Mouse (Mus musculus): Measurements from ENCODE around the gene Plcb3. TPM values are rescaled to one million over a fixed set of nuclear protein-coding genes. Genes with fewer than 3 reads are reported as not detected.

Gene Plcb3
- polyA plus RNA-seq (2012; rRNA removed): 63.9 and 66.6 TPM in 2 replicates

DNA sequence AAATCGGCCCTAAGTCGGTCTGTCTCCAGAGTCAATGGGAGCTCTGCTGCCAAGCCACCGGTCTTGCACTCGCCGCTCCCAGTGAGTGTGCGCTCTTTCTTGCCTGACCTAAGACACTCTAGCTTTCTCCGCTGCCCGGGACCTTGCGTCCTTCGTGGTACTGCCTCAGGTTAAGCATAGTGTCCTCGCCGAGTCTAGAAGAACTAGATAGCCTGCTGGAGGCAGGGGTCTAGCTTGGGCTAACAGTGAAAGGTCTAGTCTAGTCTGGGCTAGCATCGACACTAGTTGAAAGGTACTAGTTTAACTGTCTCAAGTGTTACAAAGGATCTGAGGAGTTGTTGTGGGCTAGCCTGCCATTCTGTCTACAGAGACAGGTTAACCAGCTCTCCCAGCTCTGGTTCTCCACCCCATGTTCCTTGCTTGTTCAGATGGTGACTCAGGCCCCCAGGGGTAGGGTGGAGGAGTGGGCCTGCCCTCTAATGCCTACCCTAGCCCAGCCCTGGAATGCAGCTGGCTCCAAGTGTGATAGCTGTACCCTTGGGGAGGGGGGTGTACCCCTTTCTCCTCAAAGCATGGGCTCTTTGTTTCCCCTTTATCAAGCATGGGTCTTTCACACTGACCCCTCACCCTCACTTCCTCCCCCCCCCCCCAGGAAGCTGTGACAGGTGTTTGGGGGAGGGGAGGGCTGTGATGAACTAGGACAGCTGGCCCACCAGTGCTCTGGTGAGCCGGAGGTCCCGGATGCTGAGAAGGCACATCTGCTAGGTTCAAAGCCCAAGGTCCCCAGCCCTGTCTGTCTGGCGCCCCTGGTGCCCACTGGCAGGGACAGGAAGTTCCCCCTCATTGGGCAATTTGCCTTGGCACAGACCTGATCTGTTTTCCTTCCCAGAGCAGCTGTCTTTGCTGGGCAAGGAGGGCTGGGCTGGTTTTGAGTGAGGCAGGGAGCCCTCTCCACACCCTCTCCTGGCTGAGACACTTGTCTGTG, at the start of gene Plcb3:
Plcb3 (minus strand) TSS at position 934 of the 985 bp plus-strand sequence.

DNA sequence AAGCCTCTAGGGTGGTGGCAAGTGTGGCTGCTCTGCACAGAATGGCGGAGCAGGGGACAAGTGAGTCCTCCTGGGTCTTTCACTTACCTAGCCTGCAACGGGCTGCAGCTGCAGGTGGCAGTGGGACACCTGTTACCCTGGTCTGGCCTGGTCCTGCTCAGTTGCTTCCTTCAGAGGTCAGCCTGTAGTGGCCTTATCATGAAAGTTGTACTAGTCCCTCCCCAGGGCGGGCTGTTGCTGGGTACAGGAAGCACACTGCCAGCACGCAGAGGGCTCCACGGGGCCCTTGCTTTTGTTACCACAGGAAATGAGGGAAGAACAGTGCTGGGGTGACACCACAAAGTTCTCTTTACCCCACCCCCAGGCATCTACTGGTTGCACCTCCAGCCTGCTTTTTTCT, 42.9 kb upstream of the Plcb3 start, which contains the start of gene Fermt3:
Fermt3 (minus strand) TSS at position 279 of the 400 bp plus-strand sequence.

DNA sequence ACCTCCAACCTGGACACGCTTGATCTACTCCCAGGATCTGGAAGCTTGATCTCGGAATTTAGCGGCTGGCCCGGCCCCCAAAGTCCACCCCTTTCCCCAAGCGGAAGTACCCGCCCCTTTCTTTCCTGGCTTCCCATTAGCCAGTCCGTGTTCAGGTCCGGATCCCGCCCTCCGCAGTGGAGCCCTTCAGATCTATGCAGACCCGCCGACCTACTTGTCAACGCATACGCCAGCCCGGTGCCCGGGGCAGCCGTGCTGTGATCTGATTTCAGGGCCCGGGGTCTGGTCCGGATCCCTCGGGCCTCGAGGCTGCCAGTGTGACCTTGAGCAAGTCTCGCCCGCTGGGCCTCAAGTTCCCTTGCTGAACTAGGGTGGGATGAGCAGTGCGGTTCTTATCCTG, 19.7 kb upstream of the Plcb3 start, which contains the start of the genes Nudt22 and Trpt1:
Nudt22 (minus strand) TSS at position 112 of the 400 bp plus-strand sequence.
Trpt1 (plus strand) TSS at position 126 of the 400 bp plus-strand sequence.

DNA sequence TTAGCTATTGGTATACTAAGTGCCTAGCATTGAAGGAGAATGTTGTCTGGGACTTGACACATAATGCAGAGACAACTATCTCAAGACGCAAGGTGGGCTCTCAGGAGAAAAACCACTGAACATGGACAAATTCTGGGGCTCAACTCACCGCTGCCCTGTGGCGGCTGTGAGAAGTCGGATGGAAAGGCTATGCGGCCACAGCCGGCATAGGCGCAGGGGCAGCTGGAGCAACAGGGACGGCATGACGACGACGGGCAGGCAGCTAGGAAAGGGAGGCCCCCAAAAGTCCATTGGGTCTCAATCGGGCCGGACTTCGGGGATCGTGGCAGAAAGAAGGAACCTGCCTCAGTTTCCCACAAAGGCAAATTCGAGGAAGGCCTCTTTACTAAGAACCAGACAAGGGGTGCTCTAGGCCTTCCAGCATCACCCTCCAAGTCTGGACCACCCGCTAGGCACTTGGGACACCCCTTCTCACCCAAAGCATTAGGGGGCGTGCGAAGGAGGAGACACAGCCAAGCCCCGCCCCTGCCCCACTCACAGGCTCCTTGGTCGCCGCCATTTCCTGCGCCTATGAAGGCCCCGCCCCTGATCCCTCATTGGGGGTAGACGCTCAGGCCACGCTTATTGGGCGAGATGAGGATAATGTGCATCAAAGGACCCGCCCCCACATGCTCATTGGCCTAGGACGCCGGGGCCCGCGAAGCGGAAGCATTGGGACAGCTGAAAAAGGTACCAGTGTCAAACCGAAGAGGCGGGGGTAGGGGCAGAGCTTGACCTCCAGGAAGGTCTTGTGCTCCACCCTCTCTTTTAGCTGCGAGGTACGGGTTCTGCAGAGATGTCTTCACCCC, 16.0 kb upstream of the Plcb3 start, which contains the start of gene Dnajc4:
Dnajc4 (minus strand) TSS at position 562 of the 848 bp plus-strand sequence.

DNA sequence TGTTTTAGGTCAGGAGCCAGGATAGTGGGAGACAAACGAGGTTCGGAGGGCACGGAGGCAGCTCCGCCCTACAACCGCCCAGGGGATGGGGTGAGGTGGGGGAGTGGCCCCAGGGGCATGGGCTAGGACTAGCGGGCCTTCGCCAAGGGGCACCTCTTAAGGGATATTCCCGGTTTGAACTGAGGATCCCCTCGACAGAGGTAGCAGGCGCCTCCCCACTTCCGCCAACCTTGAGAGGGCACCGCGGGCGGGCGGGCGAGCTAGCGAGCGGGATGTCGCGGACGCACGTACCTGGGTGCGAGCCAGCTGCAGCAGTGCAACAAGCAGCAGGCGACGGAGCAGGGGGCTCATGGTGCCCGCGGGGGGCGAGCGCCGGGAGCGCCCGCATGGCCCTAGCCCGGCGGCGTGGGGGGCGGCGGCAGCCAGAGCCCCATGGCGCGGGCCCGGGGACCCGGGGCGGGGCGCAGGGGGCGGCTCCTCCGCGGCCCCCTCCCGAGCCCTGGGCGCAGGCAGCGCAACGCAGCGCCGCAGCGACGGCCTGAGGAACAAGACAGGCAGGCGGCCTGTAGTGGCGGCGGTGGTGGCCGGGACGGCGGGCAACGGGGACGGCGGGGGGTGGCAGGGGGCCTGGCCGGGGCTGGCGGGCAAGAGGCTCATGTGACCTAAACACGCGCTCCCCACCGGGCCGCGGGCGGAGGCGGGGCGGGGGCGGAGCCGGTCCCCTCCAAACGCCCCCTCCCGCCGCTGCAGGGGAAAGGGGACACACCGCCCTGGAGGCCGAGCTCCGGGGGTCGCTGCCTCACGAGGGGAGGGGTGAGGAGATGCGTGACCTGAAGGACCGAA, 11.0 kb upstream of the Plcb3 start, which contains the start of gene Vegfb:
Vegfb (minus strand) TSS at position 591 of the 843 bp plus-strand sequence.

DNA sequence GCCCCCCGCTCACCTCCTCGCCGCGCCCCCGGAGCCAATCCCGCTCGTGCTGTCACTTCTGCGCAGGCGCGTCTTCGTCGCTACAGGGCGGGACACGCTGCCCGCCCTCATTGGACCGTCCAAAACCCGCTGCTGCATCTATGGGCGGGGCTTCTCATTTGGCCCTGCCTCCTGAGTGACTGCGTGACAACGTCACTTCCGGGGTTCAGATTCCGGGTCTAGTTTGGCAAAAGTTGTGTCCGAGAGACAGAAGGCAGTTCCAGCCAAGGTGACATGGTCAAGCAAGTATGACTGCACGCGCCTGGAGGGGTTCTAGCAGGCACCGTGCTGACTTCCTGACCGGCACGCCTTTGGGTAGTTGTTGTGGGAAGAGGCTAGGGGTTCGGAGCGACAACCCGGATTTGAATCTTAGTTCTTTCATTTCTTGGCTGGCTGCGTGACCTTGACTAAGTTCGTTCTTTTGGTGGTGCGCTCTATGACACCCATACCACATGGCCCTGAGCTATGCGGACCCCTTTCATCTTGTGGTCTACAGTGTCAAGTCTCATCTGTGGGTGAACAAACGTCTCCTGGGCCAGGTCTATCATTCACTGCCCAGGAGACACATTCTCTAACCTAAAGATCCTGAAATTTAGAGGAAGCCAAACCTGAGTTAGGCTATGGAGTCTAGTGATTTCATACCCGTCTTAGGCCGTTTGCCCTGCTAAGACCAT, 4.3 kb upstream of the Plcb3 start, which contains the start of gene Fkbp2:
Fkbp2 (minus strand) TSS at position 121 of the 713 bp plus-strand sequence.

DNA sequence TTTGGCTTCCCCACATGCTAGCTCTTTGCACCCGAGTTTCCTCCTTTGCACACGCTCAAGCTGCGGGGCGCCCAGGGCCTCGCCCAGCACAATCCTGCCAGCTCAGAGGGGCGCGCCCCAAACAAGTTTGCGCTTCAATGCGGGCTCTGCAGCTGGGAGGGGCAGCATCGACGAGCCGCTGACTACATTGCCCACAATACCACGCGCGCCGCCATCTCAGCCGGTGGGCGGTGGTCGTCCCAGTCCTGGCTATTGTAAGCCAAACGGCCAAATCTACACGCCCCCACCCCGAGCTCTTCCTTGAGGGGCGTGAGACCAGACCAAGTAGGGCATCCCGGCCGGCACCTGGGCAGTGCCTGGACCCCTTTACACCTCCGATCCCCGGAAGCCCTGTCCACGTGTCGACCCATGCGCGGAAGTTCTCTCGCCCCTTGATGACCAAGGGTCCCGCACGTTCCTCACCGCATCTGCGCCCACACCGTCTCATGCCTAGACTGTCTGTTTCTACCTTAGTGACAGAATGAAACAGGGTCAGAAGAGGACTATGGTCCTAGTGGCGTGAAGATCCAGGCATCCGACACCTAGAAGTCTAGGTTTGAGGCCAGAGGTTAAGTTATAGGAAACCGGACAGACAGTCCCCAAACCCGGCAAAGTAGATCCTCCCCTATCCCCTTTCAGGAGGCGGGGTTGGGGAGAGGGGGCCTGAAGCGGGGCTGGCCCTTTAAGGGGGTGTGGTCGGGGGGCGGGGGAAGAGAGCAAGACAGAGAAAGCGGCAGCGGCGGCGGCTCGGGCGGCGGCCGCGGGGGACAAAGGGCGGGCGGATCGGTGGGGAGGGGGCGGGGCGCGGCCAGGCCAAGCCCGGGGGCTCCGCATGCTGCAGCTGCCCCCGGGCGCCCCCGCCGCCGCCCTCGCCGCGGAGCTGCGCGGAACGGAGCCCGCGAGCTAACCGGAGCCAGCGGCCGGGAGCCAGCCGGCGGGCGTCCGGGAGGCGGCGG, 1.8 kb downstream of the Plcb3 start, which contains the start of gene Ppp1r14b:
Ppp1r14b (plus strand) TSS at position 758 of the 995 bp plus-strand sequence.

DNA sequence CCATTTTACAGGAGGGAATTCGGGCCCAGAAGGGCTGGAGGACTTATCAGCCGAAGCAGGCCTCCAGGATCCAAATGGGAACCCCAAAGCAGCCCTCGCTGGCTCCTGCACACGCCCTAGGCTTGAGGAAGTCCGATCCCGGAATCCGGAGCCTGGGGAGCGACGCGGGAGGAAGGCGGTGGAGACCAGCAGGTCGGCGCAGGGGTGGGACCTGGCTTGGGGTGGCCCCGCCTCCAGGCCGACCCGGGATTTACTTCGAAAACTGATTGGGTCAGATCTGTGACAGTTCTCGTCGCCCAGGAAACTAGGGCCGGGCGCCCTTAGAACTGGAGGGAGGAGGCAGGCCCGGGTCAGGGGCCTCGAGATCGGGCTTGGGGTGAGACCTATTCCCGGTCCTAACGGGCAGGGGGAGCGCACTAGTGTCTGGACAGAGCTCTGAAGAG, 34.0 kb downstream of the Plcb3 start, which contains the start of gene Gpr137:
Gpr137 (minus strand) TSS at position 232 of the 443 bp plus-strand sequence.

DNA sequence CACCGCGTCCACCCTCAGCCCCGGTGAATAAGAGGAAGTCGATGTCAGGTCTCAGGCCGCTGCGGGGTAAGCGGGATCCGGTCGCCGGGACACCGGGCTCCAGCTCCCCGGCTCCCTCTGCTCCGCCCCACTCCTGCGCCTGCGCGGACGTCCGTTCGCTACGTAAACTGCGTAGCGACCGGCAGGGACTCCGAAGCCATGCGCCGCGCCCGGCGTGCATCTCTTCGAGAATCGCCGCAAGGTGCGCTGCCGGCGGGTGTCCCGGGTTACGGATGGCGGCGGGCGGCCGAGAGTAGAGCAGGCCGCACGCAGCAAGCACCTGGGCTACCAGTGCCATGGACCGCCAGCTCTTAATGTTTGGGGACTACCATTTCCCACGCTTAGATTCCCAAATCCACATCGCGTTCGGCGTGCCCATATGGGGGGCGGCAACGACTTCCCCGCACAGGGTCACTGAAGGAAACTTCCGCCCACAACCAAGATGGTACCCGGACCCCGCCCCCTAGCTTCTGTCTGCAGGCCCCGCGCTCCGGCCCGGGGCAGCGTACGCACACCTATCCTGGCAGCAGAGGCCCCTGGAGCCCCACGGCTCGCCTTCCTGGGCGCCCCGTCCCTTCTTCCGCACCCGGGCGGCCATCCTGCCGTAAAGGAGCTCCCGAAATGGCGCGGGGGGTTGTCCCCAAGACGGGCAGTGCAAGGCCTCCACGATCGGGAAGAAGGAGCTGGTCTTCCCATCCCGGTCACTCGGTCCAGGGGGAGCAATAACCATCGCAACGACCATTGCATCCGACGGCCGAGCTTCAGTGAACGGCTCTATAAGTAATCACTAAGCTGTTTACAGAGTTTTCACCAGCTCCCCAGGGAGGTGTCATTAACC, 34.7 kb downstream of the Plcb3 start, which contains the start of gene Bad:
Bad (plus strand) TSS at position 490 of the 877 bp plus-strand sequence.

DNA sequence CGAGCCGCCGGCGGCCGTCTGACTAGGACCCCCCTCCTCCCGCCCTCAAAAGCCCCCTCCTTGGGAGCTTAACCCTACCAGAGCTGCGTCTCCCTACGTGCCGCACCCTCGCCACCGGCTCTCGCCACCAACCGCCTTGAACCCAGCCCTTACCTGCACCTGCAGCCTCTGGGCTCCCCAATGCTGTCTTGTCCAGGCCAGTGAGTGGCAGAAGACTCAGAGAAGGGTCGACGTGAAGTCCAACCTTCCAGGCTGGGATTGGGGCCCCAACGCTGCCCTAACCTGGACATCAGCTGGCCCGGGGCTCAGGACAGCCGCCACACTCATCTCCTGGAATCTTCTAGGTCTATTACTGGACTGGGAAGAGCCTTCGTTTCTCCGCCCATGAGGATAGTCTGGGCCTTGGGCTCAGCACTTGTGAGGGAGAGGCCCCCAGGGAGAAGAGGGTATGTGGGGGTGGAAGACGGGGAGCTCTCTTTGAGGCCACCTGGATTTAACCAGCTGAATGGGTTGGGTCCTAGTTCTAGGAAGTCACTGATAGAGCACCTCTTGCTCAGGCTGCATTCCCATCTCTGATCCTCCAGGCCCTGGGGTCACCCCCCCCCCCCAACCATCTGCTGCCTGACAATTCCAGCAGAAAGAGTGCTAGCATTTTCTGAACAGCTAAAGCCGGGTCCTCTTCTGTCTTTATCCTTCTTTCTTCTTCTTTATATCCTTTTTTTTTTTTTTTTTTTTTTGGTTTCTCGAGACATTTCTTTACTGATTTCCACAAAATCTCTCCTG, 41.9 kb downstream of the Plcb3 start, which contains the start of gene Kcnk4:
Kcnk4 (minus strand) TSS at position 321 of the 783 bp plus-strand sequence.

DNA sequence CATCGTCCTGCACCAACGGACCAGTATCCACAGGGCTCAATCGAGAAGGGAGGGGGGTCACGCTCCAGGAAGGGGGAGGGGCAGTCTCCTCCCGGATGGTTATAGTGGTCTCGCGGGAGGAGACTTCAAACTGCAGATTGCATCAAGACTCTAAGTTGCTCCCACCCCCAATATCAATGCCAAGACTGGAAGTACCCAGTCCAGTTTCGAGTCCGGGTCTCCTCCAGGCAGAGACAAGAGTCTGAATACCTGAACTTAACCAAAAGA, 51.0 kb downstream of the Plcb3 start, which contains the start of gene Catsperz:
Catsperz (minus strand) TSS at position 74 of the 267 bp plus-strand sequence.

DNA sequence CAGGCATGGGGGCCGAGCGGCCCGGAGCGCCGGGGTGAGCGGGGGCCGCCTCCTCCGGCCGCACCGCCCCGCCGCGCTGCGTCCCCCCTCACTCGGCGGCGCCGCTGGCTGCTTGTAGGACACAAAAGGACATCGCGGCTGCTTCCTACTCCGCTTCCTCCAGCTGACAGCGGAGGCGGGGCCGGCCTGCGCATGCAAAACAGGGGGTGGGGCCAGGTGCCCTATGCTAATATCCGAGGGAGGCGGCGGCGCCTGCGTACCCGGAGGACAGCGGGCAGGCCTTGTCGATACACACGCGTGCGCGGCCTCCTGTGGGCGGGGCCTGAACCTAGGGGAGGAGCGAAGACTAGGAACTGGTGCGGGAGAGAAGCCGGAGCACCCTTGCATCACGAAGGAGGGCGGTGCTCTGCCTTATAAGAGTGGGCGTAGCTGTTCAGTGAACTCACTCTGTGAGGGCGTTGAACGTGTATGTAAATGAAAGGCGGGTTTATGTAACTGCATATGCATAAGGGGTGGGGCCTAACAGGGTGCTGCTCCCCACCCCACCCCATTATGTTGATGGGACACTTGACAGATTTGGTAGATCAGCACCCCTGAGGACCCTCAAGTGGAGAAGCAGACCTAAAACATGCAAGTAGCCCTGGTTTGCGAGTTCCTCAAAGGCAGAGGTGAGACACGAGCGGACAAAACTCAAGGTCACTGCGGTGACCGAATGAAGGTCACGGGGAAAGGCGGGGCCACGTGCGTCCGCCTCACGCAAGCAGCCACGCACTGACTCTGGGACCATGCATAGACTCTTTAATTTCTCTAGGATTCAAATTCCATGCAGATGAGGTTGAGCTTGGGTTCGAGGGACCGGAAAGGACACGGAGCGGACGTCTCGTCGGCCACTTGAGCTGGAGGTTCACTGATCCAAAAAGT, 54.4 kb downstream of the Plcb3 start, which contains the start of gene Esrra:
Esrra (minus strand) TSS at position 167 of the 921 bp plus-strand sequence.

DNA sequence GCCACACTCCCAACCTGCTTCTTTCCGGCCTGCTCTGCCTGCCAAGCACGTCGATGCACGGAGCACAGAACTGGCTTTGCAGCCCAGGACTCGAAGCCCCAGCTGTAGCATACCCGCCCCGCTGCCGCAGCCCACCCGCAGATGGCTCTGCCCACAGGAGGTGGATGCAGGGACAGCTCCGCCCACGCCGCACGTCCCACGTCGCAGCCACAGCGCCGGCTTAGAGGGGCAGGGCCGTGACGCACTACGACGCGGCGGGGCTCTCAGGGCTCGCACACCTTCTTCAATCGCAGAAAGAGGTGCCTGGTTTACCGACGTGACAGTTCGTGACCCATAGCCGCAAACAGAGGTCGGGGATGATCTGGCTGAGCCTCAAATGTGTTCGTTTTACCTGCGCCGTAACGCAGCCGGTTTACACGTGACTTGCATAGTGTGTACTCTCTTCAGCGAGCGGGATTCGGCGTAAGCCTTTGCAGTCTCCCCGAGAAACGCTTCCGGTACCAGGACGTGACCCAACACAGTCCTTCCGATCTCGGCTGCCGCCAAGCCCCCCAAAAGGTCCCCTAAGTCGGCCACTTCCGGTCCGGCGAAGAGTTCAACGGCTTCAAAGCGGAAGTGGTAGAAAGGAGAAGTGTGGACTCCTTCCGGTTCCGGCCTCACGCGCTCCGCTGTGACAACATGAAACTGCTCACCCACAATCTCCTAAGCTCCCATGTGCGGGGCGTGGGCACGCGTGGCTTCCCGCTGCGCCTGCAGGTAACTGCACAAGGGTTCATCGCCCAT, 66.6 kb downstream of the Plcb3 start, which contains the start of the genes Trmt112 and Prdx5:
Trmt112 (plus strand) TSS at position 192 of the 783 bp plus-strand sequence.
Prdx5 (minus strand) TSS at position 600 of the 783 bp plus-strand sequence.

